Mouse (Mus musculus): ENCODE measurements around the gene Rd3l. TPM values are rescaled to one million over a fixed set of nuclear protein-coding genes. Genes with fewer than 3 reads are reported as not detected.
"Not testable (repeated sequence)": the region's sequence is repeated elsewhere in the genome, so short reads cannot be mapped to it uniquely, and the experiment has no call there.

Rd3l gene
- polyA plus RNA-seq, 1 experiment from 2014 or later: not detected

DNA sequence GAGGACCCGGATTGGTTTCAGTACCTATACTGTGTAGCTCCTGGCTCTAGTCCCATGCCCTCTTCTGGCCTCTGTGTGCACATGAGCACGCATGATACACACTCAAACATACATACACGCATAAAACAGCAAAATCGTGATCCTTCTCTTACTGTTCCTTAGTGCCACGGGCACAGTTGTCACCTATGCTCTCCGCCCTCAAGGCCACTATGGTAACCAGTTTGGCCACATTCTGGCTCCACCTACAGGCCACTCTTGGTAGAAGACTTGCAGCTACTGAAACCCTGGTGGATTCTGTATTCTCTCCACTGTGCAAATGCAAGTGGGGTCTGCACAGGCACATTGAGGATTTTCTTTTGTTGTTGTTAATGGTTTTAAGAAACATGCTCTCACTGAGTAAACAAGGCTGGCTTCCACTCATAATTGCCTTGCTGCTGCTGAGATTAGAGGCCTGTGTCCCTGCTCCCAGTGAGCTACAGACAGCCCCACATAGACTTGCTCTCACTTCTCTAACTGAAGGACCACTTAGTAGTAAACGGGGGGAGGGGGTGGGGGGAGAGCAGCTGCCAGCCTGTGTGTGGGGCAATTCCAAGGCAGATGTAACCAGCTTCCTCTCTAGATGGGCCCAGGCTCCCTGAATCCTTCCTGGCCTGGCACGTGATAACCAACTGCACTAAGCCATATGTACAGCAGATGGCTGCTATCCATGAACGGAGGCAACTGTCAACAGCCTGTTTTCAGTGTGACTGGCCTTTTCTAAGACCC lies 22.8 kb downstream of the Rd3l start:
- no peak overlapping the region for H3K9ac ChIP-seq
- peak; percentile 75 for ATAC-seq
- no peak overlapping the region for H3K4me3 ChIP-seq
- H3K9me3 ChIP-seq (replicated peaks): no peaks in the 10 kb centered on the region
- no peaks in the 10 kb centered on the region for H3K4me1 ChIP-seq
- 51% methylated on average over 9 of the region's 9 CpGs for WGBS
- H3K27me3 ChIP-seq: no peaks in the 10 kb centered on the region
- H3K4me2 ChIP-seq: no peak overlapping the region
- no peak overlapping the region for H3K27ac ChIP-seq
- peaks cover 38% of the 10 kb centered on the region for H3K36me3 ChIP-seq (ENCODE audit: poor library complexity, severe bottlenecking)

DNA sequence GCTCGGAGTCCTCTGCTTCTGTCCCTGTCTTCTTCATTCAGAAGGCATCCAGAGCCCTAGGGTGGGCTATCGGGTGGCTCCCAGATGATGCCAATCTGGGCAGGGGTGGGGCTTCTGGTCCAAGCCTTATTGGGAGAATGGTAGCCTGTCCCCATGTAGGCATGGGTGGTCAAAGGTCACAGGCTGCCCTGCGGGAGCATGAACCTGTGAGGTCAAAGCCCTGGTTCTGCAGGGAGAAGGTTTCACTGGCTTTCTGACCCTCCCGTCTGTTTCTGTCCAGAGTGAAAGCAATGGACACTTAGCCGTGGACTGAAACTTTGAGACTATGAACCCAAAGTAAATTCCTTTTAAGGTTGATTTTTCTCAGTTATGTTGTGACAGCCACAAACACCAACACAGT lies 24.9 kb downstream of the Rd3l start:
- peaks cover 21% of the 10 kb centered on the region for H3K36me3 ChIP-seq (ENCODE audit: poor library complexity, severe bottlenecking)
- no peak overlapping the region for H3K27ac ChIP-seq
- H3K4me2 ChIP-seq: no peak overlapping the region
- no peak overlapping the region for H3K4me3 ChIP-seq
- no peaks in the 10 kb centered on the region for H3K27me3 ChIP-seq
- no peaks in the 10 kb centered on the region for H3K4me1 ChIP-seq
- 81% methylated on average over 5 of the region's 5 CpGs for WGBS
- H3K9ac ChIP-seq: no peak overlapping the region
- ATAC-seq: no peak
- no peaks in the 10 kb centered on the region for H3K9me3 ChIP-seq (replicated peaks)

DNA sequence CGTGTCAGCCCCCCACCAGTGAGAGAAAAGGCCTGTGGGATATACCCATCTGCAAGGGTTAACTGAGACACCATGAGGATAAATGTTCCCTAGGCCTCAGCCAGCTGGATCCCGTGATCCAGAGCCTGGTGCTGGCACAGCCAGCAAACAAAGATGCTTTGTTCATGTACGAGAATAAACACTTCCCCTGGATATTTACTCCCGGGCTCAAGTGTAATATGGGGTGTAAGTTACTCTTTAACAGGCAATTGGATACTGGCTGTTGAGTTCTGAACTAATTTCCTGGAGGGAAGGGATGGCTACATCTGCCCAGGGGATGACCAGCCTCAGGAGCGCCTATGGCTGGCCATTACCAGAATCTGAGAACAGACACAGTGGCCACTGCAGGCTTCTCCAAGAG lies 29.4 kb downstream of the Rd3l start:
- no peak overlapping the region for H3K4me3 ChIP-seq
- WGBS: 41% methylated on average over 5 of the region's 5 CpGs
- H3K4me1 ChIP-seq: no peaks in the 10 kb centered on the region
- H3K27ac ChIP-seq: no peak overlapping the region
- H3K4me2 ChIP-seq: no peak overlapping the region
- no peak overlapping the region for H3K9ac ChIP-seq
- no peaks in the 10 kb centered on the region for H3K36me3 ChIP-seq (ENCODE audit: poor library complexity, severe bottlenecking)
- no peaks in the 10 kb centered on the region for H3K9me3 ChIP-seq (replicated peaks)
- H3K27me3 ChIP-seq: no peaks in the 10 kb centered on the region
- ATAC-seq: no peak

DNA sequence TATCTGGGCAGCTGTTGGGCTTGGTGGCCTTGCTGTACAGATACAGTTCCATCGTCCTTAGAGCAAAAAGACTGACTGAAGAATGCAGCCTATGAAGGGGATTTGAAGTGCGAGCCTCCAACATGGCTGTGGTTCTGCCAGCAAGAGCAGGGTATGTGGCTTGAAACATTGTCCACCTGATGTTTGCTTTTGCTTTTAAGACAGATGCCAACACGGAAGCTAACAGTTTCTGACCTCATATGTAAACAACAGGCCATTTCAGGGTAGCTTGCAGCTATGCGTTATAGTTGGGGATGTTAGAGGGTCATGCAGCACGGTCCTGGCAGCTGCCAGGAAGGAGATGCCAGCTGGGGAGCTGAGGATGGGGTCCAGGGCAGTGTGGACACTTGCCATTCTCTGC lies 30.6 kb downstream of the Rd3l start:
- 85% methylated on average over 5 of the region's 5 CpGs for WGBS
- no peaks in the 10 kb centered on the region for H3K4me1 ChIP-seq

DNA sequence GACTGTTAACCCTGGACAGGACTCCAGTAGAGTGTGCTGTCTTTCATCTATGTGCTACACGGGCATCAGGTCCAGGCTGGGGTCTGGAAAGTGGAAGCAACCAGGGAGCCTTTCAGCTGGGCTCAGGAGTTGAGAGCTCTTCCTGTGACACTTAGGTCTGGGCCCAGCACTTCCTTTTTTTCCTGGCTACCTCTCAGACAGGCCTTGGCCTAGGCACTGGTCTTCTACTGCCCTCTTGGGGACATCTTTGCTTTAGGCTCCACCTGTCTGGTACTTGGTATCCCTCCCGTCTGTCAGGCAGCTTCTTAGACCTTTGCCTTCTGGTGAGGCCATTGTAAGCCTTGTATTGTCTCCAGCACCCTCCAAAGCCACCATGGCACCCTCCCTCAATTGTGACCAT lies 34.4 kb downstream of the Rd3l start:
- Histone ChIP-seq H3K36me3 (ENCODE audit: poor library complexity, severe bottlenecking) (no peaks in the 10 kb centered on the region), H3K4me1 (peaks cover 4% of the 10 kb centered on the region; the same call in 1 of the 2 replicates), H3K9me3 (replicated peaks) (no peaks in the 10 kb centered on the region), H3K4me2 (no peak overlapping the region), H3K4me3 (no peak overlapping the region), H3K9ac (no peak overlapping the region), H3K27ac (no peak overlapping the region), H3K27me3 (no peaks in the 10 kb centered on the region)
- 51% methylated on average over 2 of the region's 2 CpGs for WGBS
- ATAC-seq: no peak

More for the DNA sequence above, 30.6 kb downstream of the Rd3l start:
- ATAC-seq: no peak
- H3K4me3 ChIP-seq: no peak overlapping the region
- no peak overlapping the region for H3K27ac ChIP-seq
- no peaks in the 10 kb centered on the region for H3K36me3 ChIP-seq (ENCODE audit: poor library complexity, severe bottlenecking)
- H3K9ac ChIP-seq: no peak overlapping the region
- no peak overlapping the region for H3K4me2 ChIP-seq
- no peaks in the 10 kb centered on the region for H3K27me3 ChIP-seq
- H3K9me3 ChIP-seq (replicated peaks): no peaks in the 10 kb centered on the region

DNA sequence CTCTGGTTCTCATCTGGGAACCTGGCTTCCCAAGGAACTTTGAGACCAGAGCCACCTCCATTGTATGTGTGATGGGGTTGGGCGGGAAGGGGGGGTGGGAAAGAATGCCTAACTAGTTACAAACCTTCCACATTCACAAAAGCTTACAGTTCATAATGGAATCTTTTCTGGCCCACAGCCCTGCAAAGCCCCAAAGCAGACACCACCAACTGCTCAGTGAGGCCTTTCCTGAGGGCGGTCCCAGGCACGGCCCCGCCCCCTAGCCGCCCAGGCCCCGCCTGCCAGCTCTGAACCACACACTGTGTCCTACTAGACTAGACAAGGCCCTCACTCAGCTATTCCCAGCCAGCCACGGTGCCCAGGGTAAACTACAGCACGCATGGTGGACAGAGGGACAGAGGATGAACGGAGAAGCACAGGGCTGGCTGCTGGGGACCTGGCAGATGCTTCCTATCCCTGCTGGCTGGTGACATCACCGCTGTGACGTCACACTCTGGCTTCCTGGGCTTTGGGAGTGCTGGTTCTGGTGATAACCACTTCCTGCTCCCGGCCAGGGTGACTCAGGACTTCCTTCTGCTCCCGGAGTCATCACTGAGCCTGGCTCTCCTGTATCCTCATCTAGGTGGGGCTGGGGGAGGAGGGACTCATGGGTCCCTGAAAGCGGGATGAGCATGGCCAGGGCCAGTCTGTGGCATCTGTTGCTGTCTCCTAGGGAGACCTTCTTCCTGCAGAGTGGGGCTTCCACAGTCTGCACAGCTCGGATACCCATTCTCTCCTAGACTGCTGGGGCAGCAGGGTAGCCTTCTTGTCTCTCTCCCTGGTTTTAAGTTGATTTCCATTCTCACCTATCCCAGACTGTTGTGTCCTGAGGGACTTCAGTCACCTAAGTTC lies 35.1 kb downstream of the Rd3l start:
- H3K4me1 ChIP-seq; H3K27ac ChIP-seq; ATAC-seq; H3K36me3 ChIP-seq (ENCODE audit: poor library complexity, severe bottlenecking); H3K4me3 ChIP-seq; H3K27me3 ChIP-seq; H3K4me2 ChIP-seq; H3K9ac ChIP-seq; H3K9me3 ChIP-seq (replicated peaks): not testable (repeated sequence)
- WGBS: 63% methylated on average over 11 of the region's 15 CpGs

DNA sequence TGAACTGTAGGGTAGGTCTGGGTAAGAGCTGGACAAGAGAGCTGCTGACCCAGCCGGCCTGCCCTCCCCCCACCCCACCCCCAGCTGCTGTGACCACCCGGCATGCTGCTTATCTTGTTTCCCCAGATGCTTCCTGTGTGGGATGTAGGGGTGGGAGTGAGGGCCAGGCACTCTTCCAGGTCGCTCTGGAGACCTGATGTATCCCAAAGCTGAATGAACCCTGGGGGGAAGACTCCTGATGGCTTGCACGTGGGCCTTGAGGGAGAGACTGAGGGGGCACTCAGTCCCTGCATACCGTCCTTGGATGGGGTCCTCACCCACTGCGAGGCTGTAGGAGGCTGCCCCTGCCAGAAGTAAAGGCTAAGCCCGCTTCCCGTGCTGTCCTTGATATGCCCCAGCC lies 36.0 kb downstream of the Rd3l start:
- Histone ChIP-seq H3K9ac (no peak overlapping the region), H3K27me3 (no peaks in the 10 kb centered on the region), H3K4me1 (peaks cover 4% of the 10 kb centered on the region; the same call in 1 of the 2 replicates), H3K4me3 (no peak overlapping the region), H3K27ac (no peak overlapping the region), H3K36me3 (ENCODE audit: poor library complexity, severe bottlenecking) (no peaks in the 10 kb centered on the region), H3K9me3 (replicated peaks) (no peaks in the 10 kb centered on the region), H3K4me2 (no peak overlapping the region)
- no peak for ATAC-seq
- WGBS: 70% methylated on average over 8 of the region's 8 CpGs

DNA sequence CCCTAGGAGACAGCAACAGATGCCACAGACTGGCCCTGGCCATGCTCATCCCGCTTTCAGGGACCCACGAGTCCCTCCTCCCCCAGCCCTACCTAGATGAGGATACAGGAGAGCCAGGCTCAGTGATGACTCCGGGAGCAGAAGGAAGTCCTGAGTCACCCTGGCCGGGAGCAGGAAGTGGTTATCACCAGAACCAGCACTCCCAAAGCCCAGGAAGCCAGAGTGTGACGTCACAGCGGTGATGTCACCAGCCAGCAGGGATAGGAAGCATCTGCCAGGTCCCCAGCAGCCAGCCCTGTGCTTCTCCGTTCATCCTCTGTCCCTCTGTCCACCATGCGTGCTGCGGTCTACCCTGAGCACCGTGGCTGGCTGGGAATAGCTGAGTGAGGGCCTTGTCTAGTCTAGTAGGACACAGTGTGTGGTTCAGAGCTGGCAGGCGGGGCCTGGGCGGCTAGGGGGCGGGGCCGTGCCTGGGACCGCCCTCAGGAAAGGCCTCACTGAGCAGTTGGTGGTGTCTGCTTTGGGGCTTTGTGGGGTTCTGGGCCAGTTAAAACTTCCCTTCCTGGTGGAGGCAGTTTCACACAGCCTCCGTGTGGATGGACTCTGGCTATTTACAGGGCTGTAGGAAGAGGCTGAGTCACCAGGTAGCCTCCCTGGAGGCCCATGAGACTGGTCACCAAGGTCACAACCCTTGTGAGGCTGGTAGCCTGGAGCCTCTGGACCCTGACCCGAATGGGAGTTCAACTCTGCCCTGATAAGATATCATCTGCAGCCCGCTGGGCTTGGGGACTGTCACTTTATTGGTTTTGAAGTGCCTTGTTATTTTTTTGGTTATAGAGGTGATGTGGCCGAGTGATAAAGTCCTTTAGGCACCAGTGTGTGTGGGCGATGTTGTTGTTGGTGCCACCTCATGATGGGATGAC lies 36.8 kb downstream of the Rd3l start:
- WGBS: 77% methylated on average over 16 of the region's 20 CpGs

DNA sequence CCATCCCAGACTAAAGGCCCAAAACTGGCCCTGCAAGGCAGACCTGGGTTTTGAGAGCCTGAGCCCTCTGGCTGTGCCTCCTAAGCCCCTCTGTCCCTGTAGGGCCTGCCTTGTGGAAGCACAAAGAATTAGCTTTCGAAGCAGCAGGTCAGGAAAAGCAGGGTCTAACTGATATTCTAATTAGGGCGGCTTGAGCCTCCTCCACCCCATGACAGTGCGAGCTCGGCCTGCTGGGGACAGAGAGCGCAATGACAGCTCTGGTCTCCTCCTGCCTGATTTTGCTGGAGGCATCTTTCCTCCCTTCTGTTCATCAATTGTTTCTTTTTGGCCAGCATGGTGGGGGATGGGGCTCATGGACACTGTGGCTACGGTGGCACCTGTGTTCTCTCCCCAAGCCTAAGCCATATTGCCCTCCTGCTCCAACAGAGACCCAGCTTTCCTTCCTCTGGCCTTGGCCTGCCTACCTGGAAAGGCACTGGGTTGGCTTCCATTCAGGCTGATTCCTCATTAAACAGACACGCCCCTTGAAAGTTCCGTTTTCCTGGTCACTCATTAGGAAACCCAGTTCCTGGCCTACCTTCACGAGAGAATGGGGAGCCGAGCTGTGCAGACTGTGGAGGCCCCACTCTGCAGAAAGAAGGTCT lies 37.6 kb downstream of the Rd3l start:
- no peak overlapping the region for H3K9ac ChIP-seq
- H3K36me3 ChIP-seq (ENCODE audit: poor library complexity, severe bottlenecking): no peaks in the 10 kb centered on the region
- 61% methylated on average over 10 of the region's 10 CpGs for WGBS
- no peak overlapping the region for H3K27ac ChIP-seq
- H3K4me2 ChIP-seq: no peak overlapping the region
- H3K4me3 ChIP-seq: no peak overlapping the region
- H3K9me3 ChIP-seq (replicated peaks): no peaks in the 10 kb centered on the region
- peaks cover 8% of the 10 kb centered on the region; the same call in 1 of the 2 replicates for H3K27me3 ChIP-seq
- H3K4me1 ChIP-seq: peaks cover 4% of the 10 kb centered on the region; the same call in 1 of the 2 replicates
- ATAC-seq: no peak

More for the DNA sequence above, 36.8 kb downstream of the Rd3l start:
- not testable (repeated sequence) for H3K27me3 ChIP-seq; H3K9me3 ChIP-seq (replicated peaks); H3K4me2 ChIP-seq; ATAC-seq; H3K27ac ChIP-seq; H3K4me1 ChIP-seq; H3K4me3 ChIP-seq; H3K36me3 ChIP-seq (ENCODE audit: poor library complexity, severe bottlenecking); H3K9ac ChIP-seq

DNA sequence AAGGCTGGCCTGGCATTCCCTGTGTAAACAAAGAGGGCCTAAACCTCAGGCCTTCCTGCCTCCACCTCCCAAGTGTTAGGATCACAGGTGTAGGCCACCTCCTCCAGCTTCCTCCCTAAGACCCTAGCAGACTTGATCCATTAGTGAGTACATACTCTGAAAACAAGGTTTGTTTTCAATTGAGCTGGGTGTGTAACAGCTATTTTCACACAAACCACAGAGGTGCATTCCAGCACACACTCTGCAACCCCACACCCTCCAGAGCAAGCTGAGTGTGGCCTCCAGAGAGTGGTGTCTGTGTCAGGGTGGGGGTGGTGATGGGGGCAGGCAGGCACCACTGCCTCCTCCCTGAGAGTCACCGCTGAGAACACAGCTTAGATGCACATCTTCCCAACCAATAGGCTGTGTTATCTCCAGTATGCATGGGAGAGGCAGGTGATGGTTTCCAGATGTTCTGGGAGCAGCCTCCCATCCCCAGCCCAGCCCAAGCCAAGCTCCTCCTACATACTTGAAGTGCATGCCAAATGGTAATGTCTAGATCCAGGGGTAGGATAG lies 42.4 kb downstream of the Rd3l start:
- Histone ChIP-seq H3K9ac (no peak overlapping the region), H3K27me3 (peaks cover 11% of the 10 kb centered on the region; the same call in 1 of the 2 replicates), H3K27ac (no peak overlapping the region), H3K9me3 (replicated peaks) (no peaks in the 10 kb centered on the region), H3K36me3 (ENCODE audit: poor library complexity, severe bottlenecking) (no peaks in the 10 kb centered on the region), H3K4me2 (no peak overlapping the region), H3K4me1 (peaks cover 21% of the 10 kb centered on the region), H3K4me3 (no peak overlapping the region)
- no peak for ATAC-seq
- WGBS: 88% methylated on average over 1 of the region's 1 CpGs
